Mouse (Mus musculus) lung, postnatal 25 days (tissue): Measurements from ENCODE around the gene Rbm34.
"Not testable (repeated sequence)": the region's sequence is repeated elsewhere in the genome, so short reads cannot be mapped to it uniquely, and the experiment has no call there.

Source experiments
- DNase-seq: peaks from one replicate; pipeline ENCODE4 v3.0.0; 2022; ENCODE audit warnings: low spot score

Gene Rbm34

DNA sequence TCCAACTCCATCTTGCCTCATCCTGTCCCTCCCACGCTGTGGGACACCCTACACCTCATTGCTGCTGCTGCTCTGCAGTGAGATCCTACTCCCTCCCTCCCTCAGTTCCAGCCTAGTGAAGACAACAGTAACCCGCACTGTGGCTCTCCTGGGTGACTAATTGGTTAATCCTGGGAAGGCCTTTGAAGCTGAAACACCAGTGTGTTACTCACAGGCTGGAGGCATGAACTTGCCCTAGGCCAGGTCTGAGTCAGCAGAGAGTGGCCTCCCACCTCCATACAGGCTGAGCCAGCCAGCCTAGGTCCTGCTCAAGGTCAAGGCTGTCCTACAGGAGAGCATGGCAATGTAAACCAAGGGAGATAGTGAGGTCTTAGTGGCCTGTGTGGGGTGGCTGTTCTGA is 51.6 kb downstream of the Rbm34 start:
- no peak for DNase-seq

GRCm38 (mm10) chr8:126918356-126918755 is 52.5 kb downstream of the Rbm34 start:
- no peak for DNase-seq

GRCm38 (mm10) chr8:126917179-126917905 is 53.5 kb downstream of the Rbm34 start:
- peak; percentile 55 for DNase-seq

GRCm38 (mm10) chr8:126916611-126917010 is 54.3 kb downstream of the Rbm34 start:
- DNase-seq = no peak

DNA sequence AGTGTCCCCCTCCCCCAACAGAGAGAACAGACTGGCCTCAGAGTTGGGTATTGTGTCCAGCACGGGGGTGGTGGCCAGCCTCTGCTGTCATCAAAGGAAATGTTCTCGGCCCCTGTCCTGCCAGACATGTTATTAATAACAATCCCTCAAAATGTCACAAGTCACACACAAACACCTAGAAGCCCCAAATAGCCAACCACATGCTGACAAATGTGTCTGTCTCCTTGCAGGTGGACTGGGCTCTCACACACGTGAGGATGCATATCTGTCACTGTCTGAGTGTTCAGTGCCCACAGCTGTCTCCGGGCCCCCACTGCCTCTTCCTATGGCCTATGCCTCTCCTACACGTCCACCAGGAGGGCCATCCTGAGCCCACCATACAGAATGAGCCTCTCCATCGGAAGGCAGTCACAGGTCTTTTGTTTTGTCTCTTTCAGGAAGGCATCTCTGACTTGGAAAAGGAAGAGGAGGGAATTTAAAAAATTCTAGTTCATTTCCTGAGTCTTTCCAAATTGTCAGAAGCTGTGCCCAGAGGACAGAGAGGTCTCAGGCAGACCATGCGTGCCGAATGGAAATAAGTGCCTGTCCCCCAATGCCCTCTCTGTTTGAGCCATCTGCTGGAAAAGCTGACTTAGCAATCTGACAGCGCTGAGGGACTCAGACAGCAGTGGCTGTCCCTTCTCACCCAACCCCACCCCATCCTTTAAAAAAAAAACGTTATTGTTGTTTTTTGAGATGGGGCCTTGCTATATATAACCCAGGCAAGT is 56.1 kb downstream of the Rbm34 start:
- no peak for DNase-seq

DNA sequence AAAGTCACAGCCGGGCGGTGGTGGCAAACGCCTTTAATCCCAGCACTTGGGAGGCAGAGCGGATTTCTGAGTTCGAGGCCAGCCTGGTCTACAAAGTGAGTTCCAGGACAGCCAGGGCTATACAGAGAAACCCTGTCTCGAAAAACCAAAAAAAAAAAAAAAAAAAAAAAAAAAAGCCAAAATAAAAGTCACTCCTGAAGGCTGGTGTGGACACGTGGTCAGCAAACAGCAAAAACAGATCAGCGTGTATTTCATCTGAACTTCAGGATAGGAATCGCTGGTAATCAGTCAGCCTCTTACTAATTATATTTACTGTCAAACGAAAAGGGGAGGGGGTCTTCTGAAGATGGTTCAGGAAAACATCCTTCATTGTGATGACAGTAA is 56.8 kb downstream of the Rbm34 start:
- not testable (repeated sequence) for DNase-seq

DNA sequence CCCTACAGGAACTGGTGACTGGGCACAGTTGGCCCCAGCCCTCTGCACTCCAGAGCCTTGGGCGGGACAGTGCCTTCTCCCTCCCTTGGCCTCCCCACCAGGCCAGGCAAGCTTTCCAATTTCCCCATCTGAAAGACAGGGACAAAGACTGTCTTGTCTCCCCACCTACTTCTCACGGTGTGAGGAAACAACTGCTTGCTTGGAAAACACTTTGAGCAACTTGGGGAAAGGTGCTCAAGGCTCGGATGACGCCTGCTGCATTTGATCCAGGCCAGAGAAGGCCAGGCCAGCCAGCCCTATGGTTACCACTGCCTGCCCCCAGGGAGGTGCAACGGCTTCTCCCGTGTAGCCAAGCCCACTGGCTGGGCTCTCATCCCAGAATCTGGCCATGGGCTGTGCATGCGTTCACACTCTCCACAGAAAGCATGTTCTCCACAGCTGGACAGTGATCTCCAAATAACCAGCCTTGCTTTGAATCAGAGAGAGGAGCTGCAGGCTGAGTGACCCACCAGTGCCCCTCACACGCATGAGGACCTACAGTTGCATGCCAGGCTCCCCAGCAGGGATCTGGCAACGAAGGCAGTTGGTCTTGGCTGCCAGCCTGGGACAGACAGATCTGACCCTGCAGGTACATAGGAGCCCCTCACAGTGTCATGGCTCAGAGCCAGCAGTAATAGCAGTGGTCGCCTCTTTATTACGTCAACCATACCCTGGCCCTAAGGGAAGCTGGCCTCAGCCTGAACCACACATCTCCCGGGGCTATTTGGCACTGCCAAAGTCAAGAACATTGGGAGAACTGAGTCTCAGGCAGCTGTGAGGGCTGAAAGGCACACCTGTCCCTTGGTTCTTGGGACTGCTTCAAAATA is 57.4 kb downstream of the Rbm34 start:
- no peak for DNase-seq

GRCm38 (mm10) chr8:126909371-126909802 is 61.5 kb downstream of the Rbm34 start:
- DNase-seq = peak; percentile 84

GRCm38 (mm10) chr8:126908805-126909204 is 62.1 kb downstream of the Rbm34 start:
- DNase-seq = peak; percentile 71

GRCm38 (mm10) chr8:126907968-126908367 is 62.9 kb downstream of the Rbm34 start:
- no peak for DNase-seq

DNA sequence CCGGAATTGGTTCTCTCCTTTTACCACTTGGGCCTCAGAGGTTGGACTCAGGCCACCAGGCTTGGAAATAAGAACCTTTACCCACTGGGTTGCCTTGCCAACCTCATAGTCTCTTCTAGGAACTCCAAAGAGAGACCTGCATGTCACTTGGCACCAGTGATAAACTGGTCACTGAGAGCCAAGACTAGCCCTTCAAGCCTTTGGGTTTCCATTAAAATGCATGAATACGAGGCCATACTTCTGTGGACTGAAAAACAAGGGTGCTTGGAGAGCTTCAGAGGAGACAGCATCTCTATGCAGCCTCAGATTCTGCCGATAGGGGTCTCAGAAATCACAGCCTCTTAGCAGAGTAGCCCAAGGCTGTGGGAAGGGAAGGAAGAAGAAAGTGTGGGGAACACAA is 63.5 kb downstream of the Rbm34 start:
- DNase-seq = no peak

DNA sequence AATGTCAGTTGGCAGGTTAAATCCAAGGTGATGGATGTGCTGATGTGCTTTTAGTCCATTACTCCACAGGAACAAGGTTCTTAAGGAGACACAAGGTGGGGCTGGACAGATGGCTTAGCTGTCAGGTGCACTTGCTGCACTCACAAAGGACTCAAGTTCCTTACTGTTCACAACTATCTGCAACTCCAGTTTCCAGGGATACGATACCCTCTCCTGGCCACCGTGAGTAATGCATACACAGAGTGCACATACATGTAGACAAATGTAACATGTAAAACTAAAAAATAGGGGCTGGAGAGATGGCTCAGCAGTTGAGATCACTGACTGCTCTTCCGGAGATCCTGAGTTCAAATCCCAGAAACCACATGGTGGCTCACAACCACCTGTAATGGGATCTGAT is 65.5 kb downstream of the Rbm34 start:
- DNase-seq = no peak

DNA sequence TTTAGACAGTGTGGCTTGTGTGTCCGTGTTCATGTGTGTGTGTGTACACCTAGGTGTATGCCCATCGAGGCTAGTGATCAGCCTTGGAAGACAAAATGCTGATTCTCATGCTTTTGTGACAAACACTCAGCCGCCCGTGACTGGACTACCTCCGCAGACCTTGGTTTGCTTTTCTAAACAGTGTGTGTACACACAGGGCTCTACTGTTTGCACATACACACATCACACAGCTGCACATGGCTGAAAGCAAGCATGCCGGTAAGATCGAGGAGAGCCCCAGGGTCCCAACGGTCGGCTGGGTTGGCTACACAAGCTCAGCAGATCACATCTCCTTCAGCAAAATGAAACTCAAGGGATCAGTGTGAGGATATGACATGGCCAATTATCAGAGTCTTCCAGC is 66.9 kb downstream of the Rbm34 start:
- no peak for DNase-seq

DNA sequence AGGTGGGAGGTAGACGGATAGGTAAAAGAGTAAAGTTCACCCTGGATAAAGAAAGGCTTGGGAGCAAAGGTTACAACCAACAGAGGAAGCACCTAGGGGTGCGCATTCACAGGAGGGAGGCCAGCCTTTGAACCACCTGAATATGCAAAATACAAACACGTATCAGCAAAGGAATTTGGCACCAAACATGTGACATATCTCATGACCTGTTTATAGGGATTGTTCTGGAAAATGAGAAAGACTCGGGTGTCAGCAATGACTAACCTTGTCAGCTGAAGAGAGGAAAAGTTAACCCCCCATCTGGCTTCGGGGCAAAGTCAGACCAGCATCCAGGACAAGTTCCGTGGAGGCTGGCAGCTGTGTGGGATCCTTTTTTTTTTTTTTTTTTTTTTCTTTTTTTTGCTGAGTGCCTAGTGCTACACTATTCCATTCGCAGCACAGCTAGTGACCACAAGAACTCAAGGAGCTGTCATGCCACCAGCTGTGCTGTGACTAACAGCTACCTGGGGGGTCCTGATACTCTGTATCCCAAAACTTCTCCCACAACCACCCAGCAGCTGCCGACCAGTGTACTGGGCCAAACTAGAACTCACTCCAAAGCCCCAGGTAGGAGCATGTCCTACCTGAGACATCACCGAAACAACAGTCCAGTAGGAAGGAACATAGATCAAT is 67.5 kb downstream of the Rbm34 start:
- no peak for DNase-seq

- no peak for DNase-seq
Measured at GRCm38 (mm10) chr8:126901612-126902011, 69.3 kb downstream of the Rbm34 start.

DNA sequence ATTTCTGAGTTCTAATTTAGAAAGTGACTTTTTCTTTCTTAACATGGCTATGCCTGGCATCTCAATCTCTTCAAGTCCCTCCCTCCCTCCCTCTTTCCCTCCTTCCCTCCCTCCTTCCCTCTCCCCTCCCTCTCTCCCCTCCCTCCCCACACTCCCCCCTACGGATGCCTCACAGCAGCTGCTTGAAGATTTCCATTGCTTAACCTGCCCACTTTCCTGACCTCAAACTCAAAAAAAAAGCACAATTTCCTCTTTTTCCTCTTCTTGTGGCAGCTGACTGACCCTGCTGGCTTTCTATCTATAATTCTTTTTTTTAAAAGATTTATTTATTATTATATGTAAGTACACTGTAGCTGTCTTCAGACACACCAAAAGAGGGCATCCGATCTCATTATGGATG is 69.8 kb downstream of the Rbm34 start:
- DNase-seq = no peak
